Mouse (Mus musculus) liver, embryonic 11.5 days (tissue): ENCODE results near the gene Clic1. TPM values are rescaled to one million over a fixed set of nuclear protein-coding genes. Genes with fewer than 3 reads are reported as not detected.

Experiments used
- ATAC-seq: fragments of 200-750 bp; cut with Nextera tagmentation; replicated peaks from 2 replicates; pipeline ENCODE4 v1.8.0; 2017; ENCODE audit warnings: moderate number of reproducible peaks, mild to moderate bottlenecking, moderate TSS enrichment, moderate library complexity; ENCODE audit not compliant: low FRiP score
- DNase-seq: peaks from one replicate; pipeline ENCODE4 v3.0.0-alpha.2; 2017; ENCODE audit warnings: low spot score
- H3K27ac ChIP-seq: fragments of 300-500 bp; sonication (generic); 2 replicates; pipeline ENCODE4 v1.5.1; 2014; ENCODE audit warnings: mild to moderate bottlenecking, low read depth, low read length, control low read depth
- H3K27me3 ChIP-seq: fragments of 300-500 bp; sonication (generic); replicated peaks from 2 replicates; pipeline ENCODE4 v1.6.1; 2014; ENCODE audit warnings: low read length, mixed read lengths; ENCODE audit not compliant: control insufficient read depth, insufficient read depth
- H3K36me3 ChIP-seq: fragments of 300-500 bp; sonication (generic); 2 replicates; pipeline ENCODE4 v1.6.1; 2014; ENCODE audit warnings: mild to moderate bottlenecking, low read length, moderate library complexity, mixed read lengths; ENCODE audit not compliant: control insufficient read depth, insufficient read depth
- H3K4me1 ChIP-seq: fragments of 300-500 bp; sonication (generic); replicated peaks from 2 replicates; pipeline ENCODE4 v1.6.1; 2014; ENCODE audit warnings: low read length, mixed read lengths; ENCODE audit not compliant: control insufficient read depth, insufficient read depth
- H3K4me2 ChIP-seq: fragments of 300-500 bp; sonication (generic); 2 replicates; pipeline ENCODE4 v1.6.1; 2014; ENCODE audit warnings: mild to moderate bottlenecking, control low read depth, moderate library complexity
- H3K4me3 ChIP-seq: fragments of 300-500 bp; sonication (generic); 2 replicates; pipeline ENCODE4 v1.5.1; 2014; ENCODE audit warnings: low read depth, low read length, control low read depth
- H3K9ac ChIP-seq: fragments of 300-500 bp; sonication (generic); 2 replicates; pipeline ENCODE4 v1.6.1; 2014; ENCODE audit warnings: low read depth, low read length, control low read depth
- H3K9me3 ChIP-seq: fragments of 300-500 bp; sonication (generic); 2 replicates; pipeline ENCODE4 v1.6.1; 2016; ENCODE audit warnings: low read length, inconsistent platforms, mixed read lengths; ENCODE audit not compliant: control insufficient read depth
- WGBS: fragments of 180-500 bp; shearing (Covaris S2); extraction: QIAGEN DNeasy Blood & Tissue Kit; methylation state at CpG from one replicate; pipeline ENCODE4 v1.1.7; 2014; 5-methylcytosine and 5-hydroxymethylcytosine counted together
- polyA plus RNA-seq: library from polyadenylated mRNA; unstranded; fragments of >200 nt; fragmentation: Nextera tagmentation; extraction: Ambion mirVana; gene quantifications from 2 replicates; pipeline ENCODE4 v1.2.1, GENCODE M21; 2014

Gene Clic1
- polyA plus RNA-seq, 1 experiment from 2014 or later = 118 TPM

DNA sequence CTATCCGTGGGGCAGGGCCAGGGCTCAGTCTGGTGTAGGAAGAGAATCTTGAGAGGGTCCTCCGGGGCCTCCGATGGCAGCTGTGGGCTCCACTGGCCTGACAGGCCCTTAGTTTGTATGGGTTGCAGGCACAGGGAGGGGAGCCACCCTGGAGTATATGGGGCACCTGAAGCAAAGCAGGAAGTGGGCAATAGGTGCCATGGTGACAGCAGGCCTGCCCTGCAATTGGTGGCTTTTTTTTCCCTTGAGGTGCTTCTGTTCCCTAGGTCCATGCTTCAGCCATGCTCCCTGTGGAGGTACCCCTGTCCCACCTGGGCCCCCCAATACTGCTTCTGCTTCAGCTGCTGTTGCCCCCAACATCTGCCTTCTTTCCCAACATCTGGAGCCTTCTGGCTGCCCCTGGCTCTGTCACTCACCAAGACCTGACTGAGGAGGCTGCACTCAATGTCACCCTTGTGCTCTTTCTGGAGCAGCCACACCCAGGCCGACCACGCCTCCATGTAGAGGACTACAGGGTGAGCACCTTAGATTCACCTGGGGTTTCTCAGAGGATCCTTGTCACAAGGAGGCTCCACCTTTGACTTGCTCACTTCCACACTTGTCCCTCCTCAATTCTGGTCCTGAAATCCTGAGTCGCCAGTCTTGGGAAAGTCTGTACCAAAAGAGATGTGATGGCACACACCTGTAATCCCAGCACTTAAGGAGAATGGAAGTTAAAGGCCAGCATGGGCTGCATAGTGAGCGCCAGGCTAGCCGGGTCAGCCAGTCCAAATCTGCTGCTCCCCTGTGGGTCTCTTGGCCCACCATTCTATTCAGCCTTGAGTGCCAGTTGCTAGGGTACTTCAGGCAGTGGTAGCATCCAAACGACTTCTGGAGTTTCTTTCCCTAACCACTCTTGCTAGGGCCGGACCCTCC is 32.7 kb upstream of the Clic1 start:
- H3K4me2 ChIP-seq = no peak overlapping the region
- no peaks in the 10 kb centered on the region for H3K9me3 ChIP-seq
- H3K4me1 ChIP-seq = peaks cover 10% of the 10 kb centered on the region
- H3K27ac ChIP-seq = no peak overlapping the region
- no peak for ATAC-seq
- no peak overlapping the region for H3K9ac ChIP-seq
- DNase-seq = no peak
- 78% methylated on average over 10 of the region's 10 CpGs for WGBS
- no peak overlapping the region for H3K4me3 ChIP-seq
- peaks cover 45% of the 10 kb centered on the region for H3K36me3 ChIP-seq
- H3K27me3 ChIP-seq = no peaks in the 10 kb centered on the region

DNA sequence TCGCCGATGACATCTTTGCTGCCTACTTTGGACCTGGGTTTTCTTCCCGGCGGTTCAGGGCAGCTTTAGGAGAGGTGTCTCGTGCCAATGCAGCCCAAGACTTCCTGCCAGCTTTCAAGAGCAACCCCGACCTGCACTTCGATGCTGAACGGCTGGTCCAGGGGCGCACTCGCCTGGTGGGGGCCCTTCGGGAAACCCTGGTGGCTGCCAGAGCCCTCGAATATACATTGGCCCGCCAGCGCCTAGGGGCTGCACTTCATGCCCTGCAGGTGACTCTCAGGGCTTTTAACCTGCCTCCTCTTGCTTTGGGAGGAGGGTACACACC is 32.1 kb upstream of the Clic1 start:
- Histone ChIP-seq H3K4me2 (no peak overlapping the region), H3K36me3 (peaks cover 42% of the 10 kb centered on the region), H3K27ac (no peak overlapping the region), H3K4me1 (peaks cover 16% of the 10 kb centered on the region), H3K4me3 (no peak overlapping the region), H3K27me3 (no peaks in the 10 kb centered on the region), H3K9me3 (no peaks in the 10 kb centered on the region), H3K9ac (no peak overlapping the region)
- WGBS = 72% methylated on average over 14 of the region's 14 CpGs
- ATAC-seq (no peak), DNase-seq (no peak)

DNA sequence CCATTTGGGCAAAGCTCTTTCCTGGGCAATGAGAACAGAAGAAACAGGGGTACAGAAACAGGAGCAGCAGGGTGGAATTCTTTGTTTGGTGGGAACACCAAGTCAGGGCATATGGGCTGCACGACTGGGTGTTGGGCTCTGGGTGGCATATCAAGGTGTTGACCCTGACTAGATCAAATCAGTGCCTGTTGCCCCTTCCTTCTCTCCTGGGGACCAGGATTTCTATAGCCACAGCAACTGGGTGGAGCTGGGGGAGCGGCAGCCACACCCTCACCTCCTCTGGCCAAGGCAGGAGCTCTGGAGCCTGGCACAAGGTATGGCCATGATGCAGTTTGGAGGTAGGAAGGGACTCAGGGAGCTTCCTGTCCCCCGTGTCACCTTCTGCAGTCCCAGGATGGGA is 31.6 kb upstream of the Clic1 start:
- no peak overlapping the region for H3K4me2 ChIP-seq
- H3K27me3 ChIP-seq = no peaks in the 10 kb centered on the region
- ATAC-seq = no peak
- 75% methylated on average over 3 of the region's 3 CpGs for WGBS
- H3K4me3 ChIP-seq = no peak overlapping the region
- H3K27ac ChIP-seq = no peak overlapping the region
- H3K36me3 ChIP-seq = peaks cover 37% of the 10 kb centered on the region
- no peak for DNase-seq
- H3K9ac ChIP-seq = no peak overlapping the region
- no peaks in the 10 kb centered on the region for H3K9me3 ChIP-seq
- peaks cover 21% of the 10 kb centered on the region for H3K4me1 ChIP-seq

DNA sequence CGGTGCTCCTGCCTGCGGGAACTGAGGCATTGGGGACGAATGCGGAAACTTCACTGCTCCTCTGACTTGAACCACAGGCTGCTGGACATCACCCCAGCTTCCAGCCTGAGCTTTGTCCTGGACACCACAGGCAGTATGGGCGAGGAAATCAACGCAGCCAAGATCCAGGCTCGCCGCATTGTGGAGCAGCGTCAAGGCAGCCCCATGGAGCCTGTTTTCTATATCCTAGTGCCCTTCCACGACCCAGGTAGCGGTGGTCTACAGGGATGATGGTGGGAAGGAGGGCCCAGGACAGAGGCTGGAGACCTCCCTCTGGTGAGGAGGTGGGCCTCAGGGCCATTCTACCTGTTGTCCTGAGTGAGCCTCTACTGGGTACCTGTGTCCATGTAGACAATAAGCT is 29.9 kb upstream of the Clic1 start:
- no peak for ATAC-seq
- H3K9ac ChIP-seq = no peak overlapping the region
- H3K4me3 ChIP-seq = no peak overlapping the region
- H3K4me1 ChIP-seq = peaks cover 39% of the 10 kb centered on the region
- no peaks in the 10 kb centered on the region for H3K27me3 ChIP-seq
- WGBS = 85% methylated on average over 11 of the region's 11 CpGs
- H3K4me2 ChIP-seq = no peak overlapping the region
- DNase-seq = no peak
- peaks cover 20% of the 10 kb centered on the region for H3K36me3 ChIP-seq
- no peak overlapping the region for H3K27ac ChIP-seq
- H3K9me3 ChIP-seq = no peaks in the 10 kb centered on the region

DNA sequence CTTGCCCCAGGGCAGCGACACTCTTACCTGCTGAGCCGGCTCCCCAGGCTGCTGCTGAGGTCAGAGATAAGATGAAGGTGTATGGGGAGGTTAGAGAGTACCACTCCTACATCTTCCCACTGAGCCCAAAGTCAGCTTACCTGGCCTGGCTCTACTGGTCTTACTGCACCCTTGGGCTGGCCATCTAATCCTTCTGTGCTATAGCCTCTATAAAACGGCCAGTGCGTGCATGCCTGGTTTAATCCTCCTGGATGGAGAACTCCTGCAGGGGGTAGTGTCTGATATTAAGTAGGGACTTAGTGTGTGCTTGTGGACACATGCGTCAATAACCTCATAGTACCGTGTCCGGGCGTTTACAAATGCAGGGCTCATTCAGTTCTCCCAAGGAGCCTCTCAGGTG is 29.2 kb upstream of the Clic1 start:
- DNase-seq = peak; percentile 32
- no peak for ATAC-seq
- Histone ChIP-seq H3K4me3 (no peak overlapping the region), H3K9me3 (no peaks in the 10 kb centered on the region), H3K4me2 (no peak overlapping the region), H3K9ac (no peak overlapping the region), H3K27ac (no peak overlapping the region), H3K36me3 (peaks cover 14% of the 10 kb centered on the region), H3K27me3 (no peaks in the 10 kb centered on the region), H3K4me1 (peaks cover 41% of the 10 kb centered on the region)
- WGBS = 85% methylated on average over 8 of the region's 8 CpGs

DNA sequence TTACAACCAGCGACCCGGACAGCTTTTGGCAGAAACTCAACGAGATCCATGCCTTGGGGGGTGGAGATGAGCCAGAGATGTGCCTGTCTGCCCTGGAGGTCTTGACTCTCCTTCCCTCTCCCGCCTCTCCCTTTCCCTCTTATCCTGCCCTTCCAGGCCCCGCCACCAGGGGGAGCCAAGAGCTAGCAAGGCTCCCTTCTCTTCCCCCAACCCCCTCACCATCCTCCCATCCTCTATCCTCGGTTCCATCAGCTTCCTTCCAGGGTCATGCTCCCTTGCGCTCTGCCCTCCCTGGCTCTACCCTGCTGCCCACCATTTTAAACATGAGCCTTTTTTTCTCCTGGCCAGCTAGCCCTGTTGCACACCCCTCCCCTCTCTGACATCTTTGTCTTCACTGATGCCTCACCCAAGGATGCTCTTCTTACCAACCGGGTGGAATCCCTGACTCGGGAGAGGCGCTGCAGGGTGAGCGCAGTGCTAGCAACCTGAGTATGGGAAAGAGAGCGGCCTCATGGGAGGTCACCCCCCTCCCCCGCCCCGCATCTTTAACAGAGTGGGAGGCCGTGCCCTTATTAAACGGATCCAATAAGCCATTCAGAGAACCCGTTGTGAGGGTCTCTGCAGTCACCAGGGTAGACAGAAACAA is 28.5 kb upstream of the Clic1 start:
- Histone ChIP-seq H3K4me2 (peak overlapping the region; percentile 57), H3K9ac (no peak overlapping the region), H3K4me3 (peak overlapping the region; percentile 7), H3K27ac (peak overlapping the region; percentile 53), H3K36me3 (peaks cover 6% of the 10 kb centered on the region), H3K4me1 (peaks cover 40% of the 10 kb centered on the region), H3K27me3 (no peaks in the 10 kb centered on the region), H3K9me3 (no peaks in the 10 kb centered on the region)
- DNase-seq (peak; percentile 87), ATAC-seq (peak; percentile 29)
- WGBS = 6% methylated on average over 17 of the region's 17 CpGs

DNA sequence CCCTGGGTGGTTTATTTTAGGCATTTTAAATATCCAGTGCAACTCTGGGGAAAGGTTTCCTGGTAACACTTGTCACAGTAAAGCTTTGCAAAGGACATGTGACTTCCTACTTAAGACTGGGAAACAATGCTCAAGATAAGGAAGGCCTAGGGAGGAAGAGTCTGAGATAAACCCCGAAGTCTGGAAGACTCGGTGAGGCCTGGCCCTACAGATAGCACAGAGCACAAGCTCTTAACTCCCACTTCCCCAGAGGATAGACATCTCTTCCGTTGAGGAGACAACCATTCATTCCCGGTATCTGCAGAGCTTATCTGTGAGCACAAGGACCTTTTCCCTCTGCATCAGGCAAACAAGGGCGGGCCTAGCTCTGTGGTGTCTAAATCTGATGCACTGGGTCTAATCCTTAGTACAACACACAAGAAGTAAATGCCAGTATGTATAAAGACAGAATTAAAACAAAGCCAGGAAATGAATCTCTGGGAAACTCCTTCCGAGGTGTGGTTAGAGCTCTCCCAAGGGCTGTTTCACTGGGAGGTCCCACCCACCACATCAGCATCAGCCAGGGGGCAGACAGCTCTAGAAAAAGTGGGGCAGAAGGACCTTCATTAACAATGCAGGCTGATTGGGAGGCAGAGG is 27.8 kb upstream of the Clic1 start:
- ATAC-seq (peak; percentile 89), DNase-seq (peak; percentile 65)
- H3K27me3 ChIP-seq = no peaks in the 10 kb centered on the region
- no peak overlapping the region for H3K9ac ChIP-seq
- H3K4me2 ChIP-seq = peak overlapping the region; percentile 57
- no peaks in the 10 kb centered on the region for H3K9me3 ChIP-seq
- no peaks in the 10 kb centered on the region for H3K36me3 ChIP-seq
- no peak overlapping the region for H3K4me3 ChIP-seq
- peaks cover 42% of the 10 kb centered on the region for H3K4me1 ChIP-seq
- 10% methylated on average over 6 of the region's 6 CpGs for WGBS
- peak overlapping the region; percentile 66 for H3K27ac ChIP-seq

DNA sequence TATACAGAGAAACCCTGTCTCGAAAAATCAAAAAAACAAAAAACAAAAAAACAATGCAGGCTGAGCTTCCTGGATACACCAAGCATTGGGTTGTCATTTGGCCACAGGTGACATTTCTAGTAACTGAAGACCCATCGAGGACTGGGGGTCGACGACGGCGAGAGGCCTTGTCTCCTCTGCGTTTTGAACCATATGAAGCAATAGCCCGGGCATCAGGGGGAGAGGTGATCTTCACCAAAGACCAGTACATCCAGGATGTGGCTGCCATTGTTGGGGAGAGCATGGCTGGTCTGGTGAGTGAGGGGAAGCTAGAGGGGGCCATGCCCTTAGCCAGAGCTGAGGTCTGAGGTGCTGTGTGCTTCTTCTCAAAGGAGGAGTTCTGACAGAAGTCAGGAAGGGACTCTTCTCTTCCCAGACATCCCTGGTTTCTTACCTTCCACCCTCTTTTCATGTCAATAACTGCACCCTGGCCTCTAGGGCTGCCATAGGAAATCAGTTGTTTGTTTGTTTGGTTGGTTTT is 27.2 kb upstream of the Clic1 start:
- Histone ChIP-seq H3K4me2 (no peak overlapping the region; the same call in 1 of the 2 replicates), H3K4me1 (peaks cover 47% of the 10 kb centered on the region), H3K4me3 (no peak overlapping the region), H3K27ac (peak overlapping the region; percentile 69), H3K9me3 (no peaks in the 10 kb centered on the region), H3K27me3 (no peaks in the 10 kb centered on the region), H3K9ac (no peak overlapping the region), H3K36me3 (no peaks in the 10 kb centered on the region)
- peak; percentile 36 for DNase-seq
- WGBS = 77% methylated on average over 8 of the region's 8 CpGs
- ATAC-seq = no peak
